Mouse (Mus musculus): ENCODE measurements at regions not wholly inside any gene's neighbourhood (a gene's known extent, or its start where the extent isn't known, plus 50 kb on each side); places are given as distances from the start of the nearest gene placed in this dataset.

DNA sequence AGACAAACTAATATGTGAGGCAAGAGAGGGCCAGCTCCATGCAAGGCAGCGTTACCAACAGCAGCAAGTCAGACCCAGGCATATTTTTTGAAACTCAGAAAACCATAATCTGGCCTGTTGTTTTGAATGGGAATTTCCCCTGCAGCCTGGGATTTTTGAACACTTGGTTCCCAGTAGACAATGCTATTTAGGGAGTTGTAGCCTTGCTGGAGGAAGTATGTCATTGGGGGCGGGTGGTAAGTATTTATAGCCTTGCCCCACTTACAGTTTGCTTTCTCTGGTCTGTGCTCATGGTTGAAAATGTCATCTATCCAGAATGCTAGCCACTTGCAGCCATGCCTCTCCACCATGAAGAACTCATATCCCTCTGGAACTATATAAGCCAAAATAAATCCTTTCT, 894.9 kb upstream of the Car8 start:
- no peak for ATAC-seq (replicated peaks; ENCODE audit: low FRiP score, poor library complexity, severe bottlenecking)

GRCm38 (mm10) chr4:9132982-9133625, 894.3 kb upstream of the Car8 start:
- no peak for ATAC-seq (replicated peaks; ENCODE audit: low FRiP score, poor library complexity, severe bottlenecking)

- ATAC-seq (replicated peaks; ENCODE audit: low FRiP score, poor library complexity, severe bottlenecking): no peak
These were observed 893.5 kb upstream of the Car8 start for GRCm38 (mm10) chr4:9132356-9132755.

- no peak for ATAC-seq (replicated peaks; ENCODE audit: low FRiP score, poor library complexity, severe bottlenecking)
These were observed 892.8 kb upstream of the Car8 start for GRCm38 (mm10) chr4:9131610-9132009.

DNA sequence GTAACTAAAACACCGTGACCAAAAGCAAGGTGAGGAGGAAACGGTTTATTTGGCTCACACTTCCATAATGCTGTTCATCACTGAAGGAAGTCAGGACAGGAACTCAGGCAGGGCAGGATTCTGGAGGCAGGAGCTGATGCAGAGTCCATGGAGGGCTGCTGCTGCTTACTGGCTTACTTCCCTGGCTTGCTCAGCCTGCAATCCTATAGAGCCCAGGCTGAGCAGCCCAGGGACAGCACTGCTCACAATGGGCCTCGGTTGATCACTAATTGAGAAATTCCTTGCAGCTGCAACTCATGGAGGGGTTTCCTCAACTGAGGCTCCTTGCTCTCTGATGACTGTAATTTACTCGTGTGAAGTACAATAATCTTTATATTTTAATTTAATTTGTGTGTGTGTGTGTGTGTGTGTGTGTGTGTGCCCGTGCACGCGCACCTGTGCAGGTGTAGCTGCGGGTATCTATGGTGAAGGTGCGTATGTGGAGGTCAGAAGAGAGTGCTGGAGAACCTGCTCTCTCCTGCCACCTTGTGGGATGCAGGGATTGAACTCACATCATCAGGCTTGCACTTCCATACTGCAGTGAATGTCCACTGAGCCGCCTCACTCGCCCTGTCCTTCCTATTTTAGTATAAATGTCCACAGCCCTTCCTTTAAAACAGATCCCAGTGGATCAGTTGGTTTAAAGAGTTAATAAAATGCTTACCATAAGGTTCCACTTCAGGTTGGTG, 886.6 kb upstream of the Car8 start:
- ATAC-seq (replicated peaks; ENCODE audit: low FRiP score, poor library complexity, severe bottlenecking): no peak

GRCm38 (mm10) chr4:9124586-9125232, 885.9 kb upstream of the Car8 start:
- no peak for ATAC-seq (replicated peaks; ENCODE audit: low FRiP score, poor library complexity, severe bottlenecking)

DNA sequence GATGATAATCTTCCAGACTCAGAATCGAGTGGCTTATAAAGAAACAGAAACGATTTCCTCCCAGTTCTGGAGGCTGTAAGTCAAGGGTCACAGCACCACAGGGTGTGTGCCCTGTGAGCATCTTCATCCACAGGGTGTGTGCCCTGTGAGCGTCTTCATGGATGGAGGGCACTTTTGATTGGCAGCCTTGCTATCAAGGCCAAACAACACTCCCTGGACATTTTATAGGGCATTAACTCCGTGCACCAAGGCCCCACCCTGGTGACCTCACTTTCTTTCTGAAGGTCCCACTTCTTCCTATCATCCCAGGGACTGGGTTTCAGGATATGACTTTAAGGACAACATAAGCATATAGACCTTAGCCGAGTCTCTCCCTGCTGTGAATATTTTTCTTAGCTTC, 885.3 kb upstream of the Car8 start:
- no peak for ATAC-seq (replicated peaks; ENCODE audit: low FRiP score, poor library complexity, severe bottlenecking)

- ATAC-seq (replicated peaks; ENCODE audit: low FRiP score, poor library complexity, severe bottlenecking): no peak
These were observed 884.7 kb upstream of the Car8 start for GRCm38 (mm10) chr4:9123396-9124031.

DNA sequence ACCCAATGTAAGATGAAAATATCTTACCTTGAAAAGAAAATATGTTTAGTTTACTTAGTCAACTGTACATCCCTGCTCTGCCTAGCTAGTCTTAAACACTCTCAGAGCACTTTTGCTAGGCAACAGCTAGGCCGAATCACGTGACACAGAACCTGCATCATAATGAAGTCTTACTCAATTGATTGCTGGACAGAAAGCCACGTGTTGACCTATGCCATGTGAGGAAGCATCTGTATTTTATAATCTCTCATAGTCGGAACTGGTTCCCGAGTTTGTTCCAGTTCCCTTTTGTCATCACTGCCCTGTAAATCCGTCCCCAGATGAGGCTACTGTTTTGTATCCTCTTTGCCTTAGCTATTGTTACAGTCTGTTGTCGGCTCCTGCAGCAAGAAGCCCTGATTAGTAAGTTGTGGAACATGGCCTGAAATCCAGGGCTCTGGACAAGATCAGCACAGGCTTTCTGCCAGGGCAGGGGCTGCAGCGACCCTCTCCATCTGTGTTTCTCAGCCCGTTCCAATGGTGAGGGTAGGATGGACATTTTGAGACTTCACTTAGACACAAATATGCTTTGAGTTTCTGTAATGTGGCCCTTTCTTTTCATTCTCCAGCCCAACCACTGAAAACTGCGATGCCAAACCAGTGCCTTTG, 883.9 kb upstream of the Car8 start:
- ATAC-seq (replicated peaks; ENCODE audit: low FRiP score, poor library complexity, severe bottlenecking): no peak

GRCm38 (mm10) chr4:9116955-9117647, 878.3 kb upstream of the Car8 start:
- ATAC-seq (replicated peaks; ENCODE audit: low FRiP score, poor library complexity, severe bottlenecking): no peak

- no peak for ATAC-seq (replicated peaks; ENCODE audit: low FRiP score, poor library complexity, severe bottlenecking)
These were observed 877.0 kb upstream of the Car8 start for GRCm38 (mm10) chr4:9115874-9116273.

DNA sequence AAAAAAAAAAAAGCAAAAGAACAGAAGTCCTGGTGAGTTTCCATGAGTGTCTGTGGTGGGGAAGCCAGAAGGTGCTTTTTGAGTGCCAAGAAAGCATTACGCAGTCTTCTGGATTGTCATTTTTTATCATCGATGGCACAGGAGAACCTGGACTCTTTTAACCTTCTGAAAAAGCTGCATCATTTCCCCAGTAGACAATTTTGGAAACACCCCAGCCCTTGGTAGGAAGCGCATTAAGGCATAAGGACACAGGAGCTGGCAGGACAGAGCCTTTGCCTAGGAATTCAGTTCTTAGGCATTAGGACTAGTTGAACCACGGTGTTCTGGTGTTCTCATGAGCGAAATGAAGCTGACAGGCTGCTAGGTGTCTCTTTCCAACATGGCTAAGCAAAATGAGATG, 875.1 kb upstream of the Car8 start:
- ATAC-seq (replicated peaks; ENCODE audit: low FRiP score, poor library complexity, severe bottlenecking): no peak

- ATAC-seq (replicated peaks; ENCODE audit: low FRiP score, poor library complexity, severe bottlenecking): no peak
These were observed 871.5 kb upstream of the Car8 start for GRCm38 (mm10) chr4:9110355-9110754.

DNA sequence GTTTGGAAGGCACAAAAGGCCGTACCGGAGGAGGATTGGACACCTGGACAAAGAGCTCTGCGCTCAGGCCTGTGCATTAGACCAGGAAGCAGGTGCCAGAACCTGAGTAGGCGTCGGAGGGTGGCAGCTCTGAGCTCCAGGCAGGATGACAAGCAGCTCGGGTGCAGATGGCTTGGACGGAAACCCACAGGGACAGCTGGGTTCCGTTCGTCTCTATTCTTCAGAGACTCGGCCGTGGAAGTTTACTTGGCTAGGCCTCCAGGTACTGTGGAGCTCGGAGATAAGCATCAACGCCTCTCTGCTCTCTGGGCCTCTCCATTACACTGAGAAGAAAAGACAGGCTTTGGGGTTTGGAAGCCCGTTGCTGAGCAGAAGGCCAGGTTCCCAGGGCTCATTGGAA, 868.5 kb upstream of the Car8 start:
- ATAC-seq (replicated peaks; ENCODE audit: low FRiP score, poor library complexity, severe bottlenecking): no peak

GRCm38 (mm10) chr4:9106778-9107177, 867.9 kb upstream of the Car8 start:
- ATAC-seq (replicated peaks; ENCODE audit: low FRiP score, poor library complexity, severe bottlenecking): no peak

DNA sequence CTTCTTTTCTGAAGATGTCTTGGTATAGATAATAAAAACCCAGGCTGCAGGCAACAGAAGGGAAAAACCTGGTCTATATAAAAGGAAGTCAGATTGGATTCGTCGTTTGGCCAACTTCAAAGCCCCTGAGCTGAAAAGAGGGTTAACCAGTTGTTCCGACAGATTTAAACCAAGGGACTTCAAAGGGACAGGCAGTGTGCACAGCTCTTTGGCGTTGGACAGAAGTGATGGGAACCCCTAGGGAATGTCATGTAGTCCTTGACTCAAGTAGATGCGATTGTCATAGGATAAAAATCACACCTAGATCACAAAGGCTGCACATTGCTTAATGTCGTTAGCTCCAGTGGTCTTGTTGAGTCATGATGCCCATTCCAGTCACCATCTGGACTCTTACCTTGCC, 865.8 kb upstream of the Car8 start:
- ATAC-seq (replicated peaks; ENCODE audit: low FRiP score, poor library complexity, severe bottlenecking): no peak

DNA sequence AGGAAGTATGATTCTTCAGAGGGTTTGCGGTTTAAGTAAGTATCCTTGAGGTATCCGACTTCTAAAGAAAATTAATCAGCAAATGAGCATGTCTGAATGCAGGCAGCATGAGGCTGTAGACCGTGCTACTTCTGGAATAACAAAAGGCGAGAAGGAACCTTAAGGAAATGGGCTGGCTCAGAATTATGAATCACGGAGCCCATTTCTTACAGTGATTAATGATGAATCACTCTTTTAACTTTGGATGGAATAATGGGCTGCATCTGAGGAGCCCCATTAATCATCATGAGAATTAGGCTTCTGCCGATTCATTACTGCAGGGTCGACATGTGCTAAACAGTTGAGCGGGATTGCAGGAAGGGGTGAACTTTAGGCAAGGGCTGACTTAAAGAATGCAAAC, 865.1 kb upstream of the Car8 start:
- no peak for ATAC-seq (replicated peaks; ENCODE audit: low FRiP score, poor library complexity, severe bottlenecking)

GRCm38 (mm10) chr4:9096809-9097700, 858.2 kb upstream of the Car8 start:
- ATAC-seq (replicated peaks; ENCODE audit: low FRiP score, poor library complexity, severe bottlenecking): no peak

GRCm38 (mm10) chr4:9096274-9096673, 857.4 kb upstream of the Car8 start:
- no peak for ATAC-seq (replicated peaks; ENCODE audit: low FRiP score, poor library complexity, severe bottlenecking)
